Mouse (Mus musculus): ENCODE results near the gene Gpsm1. TPM values are rescaled to one million over a fixed set of nuclear protein-coding genes. Genes with fewer than 3 reads are reported as not detected.

Gene Gpsm1
- polyA plus RNA-seq, 2 experiments = 1.1 to 2.3 TPM

DNA sequence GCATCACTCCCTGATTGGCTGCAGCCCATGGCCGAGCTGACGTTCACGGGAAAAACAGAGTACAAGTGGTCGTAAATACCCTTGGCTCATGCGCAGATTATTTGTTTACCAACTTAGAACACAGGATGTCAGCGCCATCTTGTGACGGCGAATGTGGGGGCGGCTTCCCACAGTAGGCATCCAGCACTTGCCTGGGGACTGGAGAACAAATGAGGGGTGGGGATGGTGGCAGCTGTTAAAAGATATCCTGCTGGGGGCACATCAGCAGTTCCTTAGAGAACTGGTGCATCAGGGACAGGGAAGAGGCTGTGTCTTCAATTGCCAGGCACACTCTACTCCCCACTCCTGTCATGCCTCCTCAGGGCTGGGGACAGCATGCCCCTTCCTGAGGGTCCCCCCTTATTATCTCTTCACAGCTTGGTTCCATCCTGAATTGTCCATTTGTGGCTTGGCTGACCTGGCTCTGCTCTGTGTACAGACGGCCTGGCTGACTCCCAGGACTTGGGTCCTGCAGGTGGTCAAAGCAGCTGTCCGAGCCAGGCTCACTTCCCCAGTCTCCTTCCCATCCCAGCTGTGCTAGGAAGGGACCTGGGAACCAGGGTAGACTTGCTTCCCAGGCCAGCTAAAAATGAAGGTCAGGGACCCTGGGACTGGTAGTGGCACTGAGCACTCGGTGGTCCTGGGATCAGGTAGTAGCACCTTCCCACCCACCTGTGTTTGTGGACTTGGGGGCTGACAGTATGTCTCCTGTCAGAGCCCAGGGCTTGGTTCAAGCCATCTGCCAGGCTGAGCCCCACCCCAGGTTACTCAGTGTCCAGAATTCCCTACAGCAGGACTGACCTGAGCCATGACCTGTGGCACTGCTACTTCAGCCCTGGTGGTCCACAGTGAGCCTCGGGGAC is 23.2 kb downstream of the Gpsm1 start:
- Histone ChIP-seq H3K9me3 (ENCODE audit: control insufficient read depth, low read length) (no peaks in the 10 kb centered on the region), H3K27me3 (ENCODE audit: control insufficient read depth, insufficient read depth, low read length) (no peaks in the 10 kb centered on the region), H3K4me1 (replicated peaks; ENCODE audit: control insufficient read depth in 2 of 2, insufficient read depth in 2 of 2, low read length in 1 of 2) (peaks cover 0 to 7% of the 10 kb centered on the region in 2 experiments; a peak in 2 of 4 replicates), H3K4me3 (ENCODE audit: insufficient read depth in 1 of 2, low read depth in 2 of 2, low read length in 2 of 2) (no peak overlapping the region), H3K9ac (replicated peaks) (no peak overlapping the region), H3K36me3 (replicated peaks; ENCODE audit: control insufficient read depth, insufficient read depth, low read depth) (no peaks in the 10 kb centered on the region), H3K4me2 (ENCODE audit: low read depth) (no peak overlapping the region), H3K27ac (no peak overlapping the region)
- 76% methylated on average over 8 of the region's 13 CpGs for WGBS (ENCODE audit: insufficient replicate concordance)
- no peak for DNase-seq (ENCODE audit: low read depth in 3 of 3, low spot score in 3 of 3)
- no peak for ATAC-seq (ENCODE audit: insufficient read depth)
- no peak for TF ChIP-seq CTCF (IDR thresholded peaks at IDR 0.05; ENCODE audit: low read depth)
- no peak for TF ChIP-seq EP300 (IDR thresholded peaks at IDR 0.05; ENCODE audit: low read depth)

DNA sequence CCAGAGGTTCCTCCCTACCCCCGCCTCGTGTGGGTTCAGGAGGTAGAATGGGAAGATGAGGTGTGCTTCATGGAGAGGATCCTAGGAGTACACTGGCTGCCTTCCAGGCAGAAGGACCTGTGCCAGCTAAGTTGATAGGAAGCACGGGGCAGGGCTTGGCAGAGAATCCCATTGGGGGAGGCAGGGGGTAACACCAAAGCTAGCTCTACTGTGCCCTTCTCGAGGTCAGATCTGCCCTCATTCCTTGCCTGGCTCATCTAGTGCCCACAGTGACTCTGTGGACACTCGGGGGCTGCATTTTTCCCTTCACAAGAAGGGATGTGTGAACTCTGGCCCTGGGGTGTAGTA is 23.9 kb downstream of the Gpsm1 start:
- H3K4me2 ChIP-seq (ENCODE audit: low read depth) = no peak overlapping the region
- no peak for ATAC-seq (ENCODE audit: insufficient read depth)
- H3K36me3 ChIP-seq (replicated peaks; ENCODE audit: control insufficient read depth, insufficient read depth, low read depth) = no peaks in the 10 kb centered on the region
- TF ChIP-seq EP300 (IDR thresholded peaks at IDR 0.05; ENCODE audit: low read depth) (no peak), CTCF (IDR thresholded peaks at IDR 0.05; ENCODE audit: low read depth) (no peak)
- no peak overlapping the region for H3K27ac ChIP-seq
- H3K9ac ChIP-seq (replicated peaks) = no peak overlapping the region
- no peak overlapping the region for H3K4me3 ChIP-seq (ENCODE audit: insufficient read depth in 1 of 2, low read depth in 2 of 2, low read length in 2 of 2)
- 57% methylated on average over 5 of the region's 5 CpGs for WGBS (ENCODE audit: insufficient replicate concordance)
- no peaks in the 10 kb centered on the region for H3K27me3 ChIP-seq (ENCODE audit: control insufficient read depth, insufficient read depth, low read length)
- DNase-seq (ENCODE audit: low read depth in 3 of 3, low spot score in 3 of 3) = no peak
- peaks cover 0 to 7% of the 10 kb centered on the region in 2 experiments; a peak in 2 of 4 replicates for H3K4me1 ChIP-seq (replicated peaks; ENCODE audit: control insufficient read depth in 2 of 2, insufficient read depth in 2 of 2, low read length in 1 of 2)
- H3K9me3 ChIP-seq (ENCODE audit: control insufficient read depth, low read length) = no peaks in the 10 kb centered on the region

DNA sequence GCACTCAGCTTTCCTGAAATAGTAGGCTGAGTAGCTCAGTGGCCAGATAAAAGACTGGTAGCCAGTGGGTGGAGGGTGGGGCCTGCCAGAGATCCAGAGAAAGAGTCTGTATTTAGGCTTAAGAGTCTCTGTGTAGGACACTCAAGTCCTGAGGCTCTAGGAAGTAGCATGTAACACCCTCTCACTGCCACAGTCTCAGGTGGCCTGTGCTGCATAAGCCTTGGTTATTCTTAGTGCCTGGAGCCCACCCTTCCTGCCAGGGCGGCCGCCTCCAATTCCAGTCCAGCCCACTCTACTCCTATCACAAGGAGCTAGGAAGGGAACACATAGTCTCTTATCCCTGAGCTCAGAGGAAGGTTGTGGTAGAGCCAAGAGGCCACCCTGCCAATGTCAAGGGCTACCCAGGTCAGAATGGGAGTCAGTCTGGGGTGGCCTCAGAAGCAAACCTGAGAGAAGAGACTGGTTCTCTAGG is 26.2 kb downstream of the Gpsm1 start:
- DNase-seq (ENCODE audit: low read depth in 3 of 3, low spot score in 3 of 3) (no peak), ATAC-seq (ENCODE audit: insufficient read depth) (no peak)
- Histone ChIP-seq H3K4me2 (ENCODE audit: low read depth) (no peak overlapping the region), H3K27me3 (ENCODE audit: control insufficient read depth, insufficient read depth, low read length) (no peaks in the 10 kb centered on the region), H3K9ac (replicated peaks) (no peak overlapping the region), H3K27ac (no peak overlapping the region), H3K9me3 (ENCODE audit: control insufficient read depth, low read length) (no peaks in the 10 kb centered on the region), H3K4me1 (replicated peaks; ENCODE audit: control insufficient read depth in 2 of 2, insufficient read depth in 2 of 2, low read length in 1 of 2) (peaks cover 0 to 7% of the 10 kb centered on the region in 2 experiments; a peak in 2 of 4 replicates), H3K4me3 (ENCODE audit: insufficient read depth in 1 of 2, low read depth in 2 of 2, low read length in 2 of 2) (no peak overlapping the region), H3K36me3 (replicated peaks; ENCODE audit: control insufficient read depth, insufficient read depth, low read depth) (no peaks in the 10 kb centered on the region)
- no peak for TF ChIP-seq EP300 (IDR thresholded peaks at IDR 0.05; ENCODE audit: low read depth)
- no peak for TF ChIP-seq CTCF (IDR thresholded peaks at IDR 0.05; ENCODE audit: low read depth)
- 68% methylated on average over 2 of the region's 2 CpGs for WGBS (ENCODE audit: insufficient replicate concordance)

DNA sequence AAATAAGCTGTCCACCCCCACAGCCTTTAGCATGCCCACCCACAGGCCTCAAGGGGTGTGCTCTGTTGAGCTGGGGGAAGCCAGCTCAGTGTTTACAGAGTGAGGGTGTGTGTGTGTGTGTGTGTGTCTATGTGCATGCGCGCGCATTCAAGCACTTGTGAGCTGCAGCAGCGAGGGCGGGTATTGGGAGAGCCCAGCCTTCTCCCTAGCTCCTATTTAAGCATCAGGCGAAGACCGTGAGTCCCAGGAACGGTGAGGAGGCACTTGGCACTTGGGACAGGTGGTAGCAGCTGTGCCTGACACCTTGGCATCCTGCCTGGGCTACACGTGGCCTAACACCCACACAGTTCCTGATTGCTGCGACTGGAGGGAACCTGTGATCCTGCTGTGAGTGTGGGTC is 26.7 kb downstream of the Gpsm1 start:
- Histone ChIP-seq H3K27ac (no peak overlapping the region), H3K4me1 (replicated peaks; ENCODE audit: control insufficient read depth in 2 of 2, insufficient read depth in 2 of 2, low read length in 1 of 2) (peaks cover 0 to 7% of the 10 kb centered on the region in 2 experiments; a peak in 2 of 4 replicates), H3K9ac (replicated peaks) (no peak overlapping the region), H3K9me3 (ENCODE audit: control insufficient read depth, low read length) (no peaks in the 10 kb centered on the region), H3K36me3 (replicated peaks; ENCODE audit: control insufficient read depth, insufficient read depth, low read depth) (no peaks in the 10 kb centered on the region), H3K27me3 (ENCODE audit: control insufficient read depth, insufficient read depth, low read length) (no peaks in the 10 kb centered on the region), H3K4me2 (ENCODE audit: low read depth) (no peak overlapping the region), H3K4me3 (ENCODE audit: insufficient read depth in 1 of 2, low read depth in 2 of 2, low read length in 2 of 2) (no peak overlapping the region)
- WGBS (ENCODE audit: insufficient replicate concordance) = 63% methylated on average over 10 of the region's 10 CpGs
- ATAC-seq (ENCODE audit: insufficient read depth) = no peak; the same call in 1 of the 2 replicates
- TF ChIP-seq EP300 (IDR thresholded peaks at IDR 0.05; ENCODE audit: low read depth) (no peak), CTCF (IDR thresholded peaks at IDR 0.05; ENCODE audit: low read depth) (no peak)
- no peak for DNase-seq (ENCODE audit: low read depth in 3 of 3, low spot score in 3 of 3)

All from liver, embryonic 14.5 days (tissue).